Mouse (Mus musculus) layer of hippocampus, adult 9-10 months (tissue): ENCODE results near the gene Chit1.

Source experiments
- DNase-seq: peaks from one replicate; pipeline ENCODE4 v3.0.0; 2022; ENCODE audit warnings: low spot score

Chit1 gene

GRCm38 (mm10) chr1:134188217-134188616 is 77.2 kb downstream of the Chit1 start:
- DNase-seq = no peak

- no peak for DNase-seq
Observed at GRCm38 (mm10) chr1:134188989-134189729, 78.1 kb downstream of the Chit1 start.

- no peak for DNase-seq
Observed at GRCm38 (mm10) chr1:134191192-134191591, 80.2 kb downstream of the Chit1 start.

- no peak for DNase-seq
Observed at GRCm38 (mm10) chr1:134192024-134192423, 81.0 kb downstream of the Chit1 start.

GRCm38 (mm10) chr1:134193126-134193525 is 82.1 kb downstream of the Chit1 start, which contains the start of gene Mybph:
TSS of gene Mybph (plus strand) at chr1:134193448.
- no peak for DNase-seq

- no peak for DNase-seq
Observed at GRCm38 (mm10) chr1:134193674-134194197, 82.7 kb downstream of the Chit1 start.

- DNase-seq = no peak
Observed at GRCm38 (mm10) chr1:134194298-134195022, 83.4 kb downstream of the Chit1 start.

GRCm38 (mm10) chr1:134195117-134195516 is 84.1 kb downstream of the Chit1 start:
- no peak for DNase-seq

- no peak for DNase-seq
Observed at GRCm38 (mm10) chr1:134195571-134195970, 84.5 kb downstream of the Chit1 start.

GRCm38 (mm10) chr1:134195979-134196378 is 84.9 kb downstream of the Chit1 start:
- no peak for DNase-seq

- DNase-seq = peak; percentile 78
Observed at GRCm38 (mm10) chr1:134196386-134196785, 85.3 kb downstream of the Chit1 start.

GRCm38 (mm10) chr1:134197325-134197982 is 86.4 kb downstream of the Chit1 start:
- DNase-seq = no peak

- no peak for DNase-seq
Observed at GRCm38 (mm10) chr1:134198197-134198995, 87.4 kb downstream of the Chit1 start.

- no peak for DNase-seq
Observed at GRCm38 (mm10) chr1:134200481-134200880, 89.4 kb downstream of the Chit1 start.
